Mouse (Mus musculus): ENCODE results near the gene Tmem158. TPM values are rescaled to one million over a fixed set of nuclear protein-coding genes. Genes with fewer than 3 reads are reported as not detected.

Gene Tmem158
- polyA plus RNA-seq (2012; rRNA removed), result 2.8 and 5.4 TPM in 2 replicates

- no peaks in the 10 kb centered on the region for H3K36me3 ChIP-seq (ENCODE audit: control insufficient read depth, insufficient read depth, low read length)
- H3K4me1 ChIP-seq (ENCODE audit: control insufficient read depth, insufficient read depth, low read length), result no peaks in the 10 kb centered on the region
- peak; percentile 92 for DNase-seq
- under 1% methylated on average over 40 of the region's 40 CpGs for WGBS
- H3K4me3 ChIP-seq (ENCODE audit: insufficient read depth, low read depth, low read length), result peak within 1 kb of the TSS; percentile 56
- TF ChIP-seq CTCF (conservative IDR thresholded peaks at IDR 0.05; ENCODE audit: insufficient read depth, insufficient read length, low read depth, low read length) (no peak), POLR2A (IDR thresholded peaks at IDR 0.05; ENCODE audit: low read depth, low read length) (no peak)
- no peak within 1 kb of the TSS for H3K27ac ChIP-seq (ENCODE audit: insufficient read depth, low read depth, low read length)
- H3K27me3 ChIP-seq (replicated peaks; ENCODE audit: control insufficient read depth, insufficient read depth, low read length), result no peaks in the 10 kb centered on the region
Observed at GRCm38 (mm10) chr9:123260611-123261021, at the start of gene Tmem158. Gene Tmem158 (minus strand): TSS chr9:123260764.

DNA sequence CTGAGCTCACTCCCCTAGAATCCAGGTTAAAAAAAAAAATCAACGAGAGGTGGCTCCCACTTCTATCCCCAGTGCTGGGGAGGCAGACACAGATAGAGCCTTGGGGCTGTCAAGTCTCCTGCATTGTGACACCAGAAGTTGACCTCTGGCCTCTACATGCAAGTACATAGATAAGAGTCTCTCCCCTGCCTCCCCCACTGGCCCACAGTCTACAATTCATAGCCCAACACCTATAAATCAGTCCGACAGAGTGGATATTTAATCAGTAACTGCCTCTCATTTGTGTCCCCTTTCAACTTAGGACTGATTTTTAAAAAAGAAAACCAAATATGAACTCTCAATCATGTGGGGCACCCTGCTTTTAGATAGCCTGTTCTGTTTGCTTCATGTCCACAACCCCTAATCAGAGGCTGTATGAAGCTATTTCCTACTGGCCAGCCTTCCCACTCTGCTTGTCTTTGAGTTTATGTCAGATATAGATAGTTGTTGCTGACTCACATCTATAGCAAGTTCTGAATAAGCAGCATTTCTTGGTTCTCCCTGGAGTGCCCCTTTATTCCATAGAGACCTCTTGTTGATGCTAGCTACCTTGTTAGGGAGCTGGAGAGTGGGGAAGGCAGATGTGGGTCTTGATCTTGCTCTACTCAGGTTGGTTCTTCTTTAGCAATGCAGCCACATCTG is 49.3 kb upstream of the Tmem158 start:
- WGBS, result 73% methylated on average over 2 of the region's 2 CpGs
- TF ChIP-seq POLR2A (IDR thresholded peaks at IDR 0.05; ENCODE audit: low read depth, low read length) (no peak), CTCF (conservative IDR thresholded peaks at IDR 0.05; ENCODE audit: insufficient read depth, insufficient read length, low read depth, low read length) (no peak)

DNA sequence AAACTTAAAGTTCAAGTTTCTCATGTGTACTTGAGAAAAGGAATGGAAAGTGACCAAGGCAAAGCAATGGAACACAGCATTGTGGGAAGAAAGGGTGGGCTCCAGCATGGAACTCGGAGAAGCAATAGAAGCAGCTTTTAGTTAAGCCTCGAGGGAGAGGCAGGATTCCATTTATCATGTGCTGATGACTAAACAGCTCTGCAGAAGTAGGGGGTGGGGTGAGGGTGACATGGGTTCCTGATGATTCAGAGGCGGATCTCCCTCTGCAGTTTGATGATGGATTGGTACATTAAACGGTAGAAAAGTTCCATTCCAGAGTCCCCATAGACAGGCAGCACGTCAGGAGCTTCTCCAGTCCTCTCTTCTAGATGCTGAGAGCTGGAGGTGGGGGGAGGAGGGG is 48.5 kb upstream of the Tmem158 start:
- no peak for TF ChIP-seq CTCF (conservative IDR thresholded peaks at IDR 0.05; ENCODE audit: insufficient read depth, insufficient read length, low read depth, low read length)
- TF ChIP-seq POLR2A (IDR thresholded peaks at IDR 0.05; ENCODE audit: low read depth, low read length), result no peak
- Histone ChIP-seq H3K4me3 (ENCODE audit: insufficient read depth, low read depth, low read length) (no peak overlapping the region), H3K27ac (ENCODE audit: insufficient read depth, low read depth, low read length) (no peak overlapping the region), H3K36me3 (ENCODE audit: control insufficient read depth, insufficient read depth, low read length) (no peaks in the 10 kb centered on the region), H3K4me1 (ENCODE audit: control insufficient read depth, insufficient read depth, low read length) (no peaks in the 10 kb centered on the region), H3K27me3 (replicated peaks; ENCODE audit: control insufficient read depth, insufficient read depth, low read length) (no peaks in the 10 kb centered on the region)
- no peak for DNase-seq
- 43% methylated on average over 5 of the region's 5 CpGs for WGBS

More for the DNA sequence above, 49.3 kb upstream of the Tmem158 start:
- Histone ChIP-seq H3K4me3 (ENCODE audit: insufficient read depth, low read depth, low read length) (no peak overlapping the region), H3K4me1 (ENCODE audit: control insufficient read depth, insufficient read depth, low read length) (no peaks in the 10 kb centered on the region), H3K36me3 (ENCODE audit: control insufficient read depth, insufficient read depth, low read length) (no peaks in the 10 kb centered on the region), H3K27ac (ENCODE audit: insufficient read depth, low read depth, low read length) (no peak overlapping the region), H3K27me3 (replicated peaks; ENCODE audit: control insufficient read depth, insufficient read depth, low read length) (no peaks in the 10 kb centered on the region)
- DNase-seq, result no peak

- Histone ChIP-seq H3K36me3 (ENCODE audit: control insufficient read depth, insufficient read depth, low read length) (no peaks in the 10 kb centered on the region), H3K4me1 (ENCODE audit: control insufficient read depth, insufficient read depth, low read length) (no peaks in the 10 kb centered on the region), H3K27me3 (replicated peaks; ENCODE audit: control insufficient read depth, insufficient read depth, low read length) (no peaks in the 10 kb centered on the region), H3K27ac (ENCODE audit: insufficient read depth, low read depth, low read length) (no peak overlapping the region), H3K4me3 (ENCODE audit: insufficient read depth, low read depth, low read length) (no peak overlapping the region)
- no peak for DNase-seq
- 71% methylated on average over 8 of the region's 8 CpGs for WGBS
- TF ChIP-seq CTCF (conservative IDR thresholded peaks at IDR 0.05; ENCODE audit: insufficient read depth, insufficient read length, low read depth, low read length) (no peak), POLR2A (IDR thresholded peaks at IDR 0.05; ENCODE audit: low read depth, low read length) (no peak)
Observed at GRCm38 (mm10) chr9:123304917-123305316, 44.4 kb upstream of the Tmem158 start.

DNA sequence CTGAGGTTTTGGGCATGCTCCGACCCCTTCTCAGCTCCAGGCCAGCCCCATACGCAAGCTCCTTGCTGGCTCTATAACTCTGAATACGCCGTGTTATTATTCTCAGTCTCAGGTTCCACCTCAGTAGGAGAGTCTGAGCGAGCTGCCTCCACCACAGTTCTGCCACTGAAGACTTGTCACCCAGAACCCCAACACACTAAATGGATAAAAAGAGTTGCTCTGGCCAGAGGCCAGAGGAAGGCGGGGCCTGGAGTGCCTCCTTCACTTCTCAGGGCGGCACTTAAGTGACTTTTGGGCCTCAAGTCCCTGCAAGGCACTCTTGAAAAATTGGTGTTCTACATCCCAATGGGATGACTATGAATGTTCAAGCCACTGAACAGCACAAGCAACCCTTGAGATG is 43.4 kb upstream of the Tmem158 start:
- Histone ChIP-seq H3K4me1 (ENCODE audit: control insufficient read depth, insufficient read depth, low read length) (no peaks in the 10 kb centered on the region), H3K36me3 (ENCODE audit: control insufficient read depth, insufficient read depth, low read length) (no peaks in the 10 kb centered on the region), H3K27me3 (replicated peaks; ENCODE audit: control insufficient read depth, insufficient read depth, low read length) (no peaks in the 10 kb centered on the region), H3K4me3 (ENCODE audit: insufficient read depth, low read depth, low read length) (no peak overlapping the region), H3K27ac (ENCODE audit: insufficient read depth, low read depth, low read length) (no peak overlapping the region)
- TF ChIP-seq CTCF (conservative IDR thresholded peaks at IDR 0.05; ENCODE audit: insufficient read depth, insufficient read length, low read depth, low read length) (no peak), POLR2A (IDR thresholded peaks at IDR 0.05; ENCODE audit: low read depth, low read length) (no peak)
- no peak for DNase-seq
- WGBS, result 88% methylated on average over 7 of the region's 7 CpGs

GRCm38 (mm10) chr9:123302759-123303313 is 42.3 kb upstream of the Tmem158 start:
- no peak overlapping the region for H3K27ac ChIP-seq (ENCODE audit: insufficient read depth, low read depth, low read length)
- no peaks in the 10 kb centered on the region for H3K4me1 ChIP-seq (ENCODE audit: control insufficient read depth, insufficient read depth, low read length)
- no peak for DNase-seq
- no peak overlapping the region for H3K4me3 ChIP-seq (ENCODE audit: insufficient read depth, low read depth, low read length)
- no peaks in the 10 kb centered on the region for H3K27me3 ChIP-seq (replicated peaks; ENCODE audit: control insufficient read depth, insufficient read depth, low read length)
- H3K36me3 ChIP-seq (ENCODE audit: control insufficient read depth, insufficient read depth, low read length), result no peaks in the 10 kb centered on the region
- 88% methylated on average over 2 of the region's 2 CpGs for WGBS
- TF ChIP-seq POLR2A (IDR thresholded peaks at IDR 0.05; ENCODE audit: low read depth, low read length) (no peak), CTCF (conservative IDR thresholded peaks at IDR 0.05; ENCODE audit: insufficient read depth, insufficient read length, low read depth, low read length) (no peak)

DNA sequence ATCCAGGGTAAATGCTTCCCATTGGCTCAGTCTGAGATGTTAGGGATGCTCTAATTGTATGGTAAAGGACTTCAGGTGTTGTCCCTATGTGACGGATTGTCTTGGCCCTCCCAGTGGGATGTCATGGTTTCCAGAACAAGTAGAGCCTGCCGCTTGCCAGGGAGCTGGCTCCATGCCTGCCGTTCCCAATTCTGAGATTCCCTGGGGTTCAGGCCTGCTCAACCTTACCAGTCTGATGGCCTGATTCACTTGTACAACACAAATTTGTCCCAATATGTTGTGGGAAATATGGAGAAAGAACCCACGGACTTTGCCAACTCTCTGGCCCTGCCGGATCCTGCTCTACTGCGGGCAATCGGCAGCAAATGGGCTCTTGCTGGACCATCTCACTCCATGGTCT is 37.3 kb upstream of the Tmem158 start:
- TF ChIP-seq CTCF (conservative IDR thresholded peaks at IDR 0.05; ENCODE audit: insufficient read depth, insufficient read length, low read depth, low read length), result no peak
- no peak for TF ChIP-seq POLR2A (IDR thresholded peaks at IDR 0.05; ENCODE audit: low read depth, low read length)
- no peaks in the 10 kb centered on the region for H3K4me1 ChIP-seq (ENCODE audit: control insufficient read depth, insufficient read depth, low read length)
- H3K4me3 ChIP-seq (ENCODE audit: insufficient read depth, low read depth, low read length), result no peak overlapping the region
- 92% methylated on average over 7 of the region's 7 CpGs for WGBS
- no peak for DNase-seq
- no peaks in the 10 kb centered on the region for H3K27me3 ChIP-seq (replicated peaks; ENCODE audit: control insufficient read depth, insufficient read depth, low read length)
- H3K36me3 ChIP-seq (ENCODE audit: control insufficient read depth, insufficient read depth, low read length), result no peaks in the 10 kb centered on the region
- no peak overlapping the region for H3K27ac ChIP-seq (ENCODE audit: insufficient read depth, low read depth, low read length)
